In the genomic region with DNA sequence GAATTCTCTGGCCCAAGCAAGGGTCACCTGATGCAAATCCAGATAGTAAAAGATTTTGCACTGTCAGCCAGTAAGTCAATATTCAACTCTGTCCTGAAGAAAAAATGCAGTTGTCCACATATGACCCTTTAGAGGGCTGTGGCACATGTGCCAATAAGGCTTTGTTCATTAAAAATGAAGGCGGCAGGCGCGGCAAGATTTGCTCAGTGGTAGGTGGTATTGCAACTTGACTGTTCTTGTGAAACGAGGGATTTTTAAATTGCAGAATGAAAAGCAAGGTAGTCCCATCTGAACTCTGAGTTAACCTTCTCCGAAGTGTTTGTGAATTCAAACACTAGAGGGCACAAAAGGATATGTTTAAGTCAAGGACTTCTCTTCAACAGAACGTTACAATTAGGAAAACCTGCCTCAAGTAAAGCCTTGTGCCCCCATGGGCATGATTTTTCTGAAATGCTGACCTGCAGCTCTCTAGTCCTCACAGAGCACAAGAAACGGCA, we compare ENCODE assay signal across 8 mouse cellular contexts.
DNase-seq lines count a peak whose midpoint lies in the region; ATAC-seq lines count a peak whose summit lies in the region.

No protein-coding gene starts in this region.

- intact Hi-C loops in heart, postnatal 25 days (cut with DNase I): loop anchor here (5.0 to 10.0 kb wide), 2 partner anchors 141 to 289 kb away; no protein-coding TSS in a partner anchor

- H3K4me3 ChIP-seq in hindbrain, embryonic 16.5 days (ENCODE audit: low read length): no peak overlapping the region

- H3K4me1 ChIP-seq in hindbrain, embryonic 16.5 days (ENCODE audit: control insufficient read depth, insufficient read depth, low read depth, low read length): peaks cover 4% of the 10 kb centered on the region

- no peak overlapping the region for H3K27ac ChIP-seq in hindbrain, embryonic 16.5 days (ENCODE audit: low read depth, low read length)

- peak overlapping the region; percentile 38; the same call in 1 of the 2 replicates for H3K4me2 ChIP-seq in hindbrain, embryonic 16.5 days (ENCODE audit: low read length)

- WGBS in hindbrain, embryonic 16.5 days: 17% methylated on average over 7 of the region's 7 CpGs

- H3K36me3 ChIP-seq in hindbrain, embryonic 16.5 days (ENCODE audit: control insufficient read depth, insufficient read depth, low read length): no peaks in the 10 kb centered on the region

- ATAC-seq in hindbrain, embryonic 16.5 days: peak; percentile 45; the same call in 1 of the 2 replicates

- no peak overlapping the region for H3K9ac ChIP-seq in hindbrain, embryonic 16.5 days (ENCODE audit: low read depth, low read length)

- DNase-seq in heart, adult 11 months: peak; percentile 75
- DNase-seq in heart, postnatal 25 days (ENCODE audit: low spot score): no peak
- peak; percentile 6 for DNase-seq in thymus, postnatal 14 days
- no peak for DNase-seq in thymus, postnatal 4 days
- DNase-seq in lung, postnatal 36 days: peak; percentile 56
- DNase-seq in right cerebral cortex, adult 18-20 months: no peak
- DNase-seq in right cerebral cortex, postnatal 36 days (ENCODE audit: low spot score in 2 of 2): no peak

- H3K9me3 ChIP-seq in hindbrain, embryonic 16.5 days (ENCODE audit: control insufficient read depth, low read length): no peaks in the 10 kb centered on the region

- no peaks in the 10 kb centered on the region for H3K27me3 ChIP-seq in hindbrain, embryonic 16.5 days (replicated peaks; ENCODE audit: control insufficient read depth, insufficient read depth, low read length)

Comparison
In these comparisons a context has a peak if more than half of its experiments do, and no peak if none do; other contexts are left out.
1. DNase-seq: peak in heart, adult 11 months (single experiment), thymus, postnatal 14 days (single experiment) and lung, postnatal 36 days (single experiment); none in heart, postnatal 25 days (single experiment), thymus, postnatal 4 days (single experiment), right cerebral cortex, adult 18-20 months (single experiment) and right cerebral cortex, postnatal 36 days (0 of 2).